Mouse (Mus musculus) MEL-GATA-1-ER (cell line): Measurements from ENCODE around the gene Pnrc2.
A peak's percentile ranks its signal among the peaks of the same experiment; 100 is the strongest.

Source experiments
- DNase-seq: peaks from one replicate; pipeline ENCODE4 v3.0.0-alpha.2; 2012; ENCODE audit warnings: low read depth; ENCODE audit errors: extremely low read depth

Gene Pnrc2

DNA sequence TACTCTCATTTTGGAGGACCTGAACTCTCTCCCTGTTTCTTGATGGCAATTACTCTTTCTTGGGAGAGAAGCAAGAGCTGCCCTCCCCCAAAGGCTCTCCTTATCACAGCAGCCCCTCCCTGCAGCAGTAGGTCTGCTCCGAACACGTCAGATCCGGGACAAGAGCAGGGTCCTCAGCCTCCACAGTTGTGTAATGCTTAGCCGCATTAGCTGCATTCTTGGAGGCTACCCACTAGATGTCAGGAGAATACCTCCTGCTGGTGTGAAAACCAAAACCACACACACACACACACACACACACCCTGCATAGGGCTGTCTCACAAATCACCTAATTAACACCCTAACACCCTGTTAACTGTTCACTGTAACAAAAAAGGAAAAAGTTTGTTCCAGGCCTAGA lies 19.2 kb upstream of the Pnrc2 start:
- no peak for DNase-seq

DNA sequence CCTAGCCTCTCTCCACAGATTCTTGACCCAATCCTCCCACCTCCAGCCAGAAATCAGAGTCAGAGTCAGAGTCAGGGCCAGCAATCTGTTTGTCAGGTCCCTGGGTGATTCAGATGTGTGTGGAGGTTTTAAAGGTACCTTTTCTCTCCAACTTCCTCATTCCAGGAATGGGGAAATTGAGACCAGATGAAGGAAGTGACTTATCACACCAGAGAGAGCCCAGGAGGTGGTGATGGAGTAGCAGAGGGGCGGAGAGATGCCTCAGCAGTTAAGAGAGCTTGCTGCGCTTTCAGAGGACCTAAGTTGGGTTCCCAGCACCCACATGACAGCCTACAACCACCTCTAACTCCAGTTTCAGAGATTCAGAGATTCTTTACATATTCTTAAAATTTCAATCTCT lies 17.9 kb upstream of the Pnrc2 start:
- DNase-seq, result peak; percentile 96

DNA sequence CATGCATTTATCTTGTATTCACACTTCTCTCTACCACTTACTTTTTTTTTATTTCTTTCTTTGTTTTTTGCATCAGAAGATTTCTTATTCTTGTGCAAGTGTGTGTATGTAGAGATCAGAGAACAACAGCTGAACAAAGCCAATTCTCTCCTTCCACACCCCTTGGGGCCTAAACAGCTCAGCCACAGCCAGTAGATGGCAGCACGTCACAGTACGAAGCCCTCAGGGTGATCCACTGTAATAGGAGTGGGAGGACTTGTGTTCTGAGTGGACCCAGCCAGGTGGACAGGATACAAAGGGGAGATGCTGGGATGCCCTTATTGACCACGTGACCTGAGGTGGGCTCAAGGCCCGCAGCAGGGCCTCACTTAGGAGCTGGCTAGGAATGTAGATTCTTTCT lies 16.2 kb upstream of the Pnrc2 start:
- DNase-seq, result no peak

DNA sequence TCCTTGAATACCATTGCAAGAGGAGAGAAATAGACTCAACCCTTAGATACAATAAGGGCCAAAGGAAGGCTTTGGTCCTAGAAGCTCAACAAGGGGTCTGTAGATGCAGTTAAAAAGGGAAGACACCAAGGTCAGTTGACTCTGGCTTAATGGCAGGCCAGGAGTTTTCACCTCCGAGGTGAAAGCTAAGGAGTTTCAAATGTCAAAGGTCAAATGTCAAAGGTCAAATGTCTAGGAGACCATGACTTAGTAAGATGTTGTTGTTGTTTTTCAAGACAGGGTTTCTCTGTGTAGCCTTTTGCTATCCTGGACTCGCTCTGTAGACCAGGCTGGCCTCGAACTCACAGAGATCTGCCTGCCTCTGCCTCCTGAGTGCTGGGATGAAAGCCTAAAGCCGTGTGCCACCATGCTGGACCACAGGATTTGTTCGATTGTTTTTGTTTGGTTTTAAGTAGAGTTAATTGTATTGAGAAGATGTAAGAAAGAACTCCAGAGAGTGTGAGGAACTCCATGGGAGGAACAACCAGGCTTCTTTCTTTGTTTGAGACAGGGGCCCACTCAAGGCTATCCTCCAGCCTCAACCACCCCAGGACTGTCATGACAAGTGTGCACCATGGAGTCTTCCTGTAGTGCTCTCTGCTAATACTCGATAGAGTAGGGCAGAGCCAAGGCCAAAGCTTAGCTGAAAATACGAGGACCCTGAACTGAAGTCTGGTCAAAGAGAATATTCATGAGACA lies 15.7 kb upstream of the Pnrc2 start:
- DNase-seq, result no peak

DNA sequence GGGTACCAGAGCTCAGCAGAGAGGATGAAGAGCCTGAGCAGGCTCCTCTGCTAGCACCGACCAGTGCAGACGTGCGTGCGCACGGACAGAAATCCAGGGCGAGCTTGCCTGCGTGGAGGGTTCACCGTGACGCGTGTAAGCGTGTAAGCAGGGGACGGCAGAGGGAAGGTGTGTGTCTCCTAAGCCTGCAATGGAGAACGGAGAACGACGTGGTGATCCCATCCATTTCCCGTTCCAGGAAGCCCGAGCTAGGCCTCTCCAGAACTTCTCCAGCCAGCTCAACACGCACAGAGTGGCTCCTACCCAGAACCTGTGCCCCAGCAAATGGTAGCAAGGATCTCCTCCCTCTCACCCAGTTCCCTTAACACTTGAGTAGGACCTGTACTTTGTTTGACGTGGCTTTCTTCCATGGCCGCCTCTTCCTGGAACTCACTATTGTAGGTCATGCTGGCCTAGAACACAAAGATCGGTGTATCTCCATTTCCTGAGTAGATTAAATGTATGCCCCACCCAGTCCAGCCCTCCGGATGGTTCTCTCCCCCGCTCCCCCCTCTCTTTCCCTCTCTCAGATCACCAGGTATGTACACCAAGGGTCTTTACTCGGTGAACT lies 14.9 kb upstream of the Pnrc2 start:
- no peak for DNase-seq

GRCm38 (mm10) chr4:135886184-135886583 lies 12.5 kb upstream of the Pnrc2 start:
- no peak for DNase-seq

DNA sequence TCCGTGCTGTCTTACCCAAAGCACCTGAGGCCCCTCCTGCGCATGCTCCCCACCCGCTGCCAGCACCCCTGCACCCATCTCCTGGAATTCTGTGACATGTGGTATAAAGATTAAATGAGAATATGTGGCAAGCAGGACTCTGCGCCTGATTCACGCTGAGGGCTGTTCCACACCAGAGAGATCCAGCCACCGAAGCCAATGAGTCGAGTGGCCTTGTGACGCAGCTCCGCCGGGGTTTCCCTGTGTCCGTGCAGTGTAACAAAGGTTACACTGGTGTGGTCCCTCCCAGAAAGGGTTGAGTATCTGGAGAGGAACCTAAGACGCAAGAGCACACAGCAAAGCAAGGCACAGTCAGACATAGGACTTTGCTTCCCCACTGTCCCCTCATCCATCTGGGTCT lies 12.0 kb upstream of the Pnrc2 start:
- DNase-seq, result no peak

DNA sequence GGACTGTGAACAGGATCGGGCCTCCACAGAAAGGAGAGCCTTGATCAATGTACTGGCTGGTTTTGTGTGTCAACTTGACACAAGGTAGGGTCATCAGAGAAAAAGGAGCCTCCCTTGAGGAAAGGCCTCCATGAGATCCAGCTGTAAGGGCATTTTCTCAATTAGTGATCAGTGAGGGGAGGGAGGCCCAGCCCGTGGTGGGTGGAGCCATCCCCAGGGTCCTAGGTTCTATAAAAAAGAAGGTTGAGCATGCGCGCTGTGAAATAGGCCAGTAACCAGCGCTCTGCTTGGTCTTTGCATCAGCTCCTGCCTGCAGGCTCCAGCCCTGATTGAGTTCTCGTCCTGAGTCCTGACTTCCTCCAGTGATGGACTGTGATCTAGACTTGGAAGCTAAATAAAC lies 10.9 kb upstream of the Pnrc2 start:
- DNase-seq, result no peak

GRCm38 (mm10) chr4:135883881-135884516 lies 10.3 kb upstream of the Pnrc2 start:
- DNase-seq, result no peak

DNA sequence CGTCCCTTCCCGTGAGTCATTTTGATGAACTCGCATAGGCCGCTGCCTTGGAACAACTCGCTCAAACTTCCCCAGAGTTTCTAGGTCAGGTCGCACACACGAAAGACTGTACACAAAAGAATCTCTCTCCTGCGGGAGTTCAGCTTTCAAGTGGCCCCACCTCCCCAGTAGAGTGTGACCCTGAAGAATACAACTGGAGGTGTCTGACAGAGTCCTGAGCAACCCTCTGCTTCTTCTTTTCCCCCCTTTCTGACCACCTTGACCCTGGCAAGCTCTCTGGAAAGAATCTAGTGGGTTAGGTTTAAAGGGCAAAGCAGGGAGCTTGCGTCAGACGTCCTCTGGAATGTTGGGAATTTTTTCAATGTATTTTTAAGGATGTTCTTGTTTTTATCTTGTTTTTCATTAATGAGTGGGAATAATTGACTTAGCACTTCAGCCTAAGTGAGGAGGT lies 9.8 kb upstream of the Pnrc2 start:
- no peak for DNase-seq

DNA sequence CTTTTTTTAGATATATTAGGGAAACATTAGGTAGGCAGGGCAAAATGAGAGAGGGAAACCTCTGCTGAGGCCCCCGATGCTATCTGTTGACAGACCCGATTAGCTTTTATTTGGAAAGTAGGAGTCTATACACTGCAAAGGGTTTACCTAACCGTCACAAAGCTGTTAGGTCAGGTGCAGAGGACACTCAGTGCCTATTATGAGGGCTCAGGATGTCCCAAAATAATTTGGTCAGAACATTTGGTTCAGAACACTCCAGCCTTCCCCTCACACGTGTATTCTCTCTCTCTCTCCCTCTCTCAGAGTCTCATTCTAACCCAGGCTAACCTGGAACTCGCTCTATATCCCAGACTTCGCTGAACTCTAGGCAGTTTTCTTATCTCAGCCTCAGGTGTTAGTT lies 8.4 kb upstream of the Pnrc2 start:
- DNase-seq, result no peak

GRCm38 (mm10) chr4:135880576-135880975 lies 6.9 kb upstream of the Pnrc2 start:
- no peak for DNase-seq

DNA sequence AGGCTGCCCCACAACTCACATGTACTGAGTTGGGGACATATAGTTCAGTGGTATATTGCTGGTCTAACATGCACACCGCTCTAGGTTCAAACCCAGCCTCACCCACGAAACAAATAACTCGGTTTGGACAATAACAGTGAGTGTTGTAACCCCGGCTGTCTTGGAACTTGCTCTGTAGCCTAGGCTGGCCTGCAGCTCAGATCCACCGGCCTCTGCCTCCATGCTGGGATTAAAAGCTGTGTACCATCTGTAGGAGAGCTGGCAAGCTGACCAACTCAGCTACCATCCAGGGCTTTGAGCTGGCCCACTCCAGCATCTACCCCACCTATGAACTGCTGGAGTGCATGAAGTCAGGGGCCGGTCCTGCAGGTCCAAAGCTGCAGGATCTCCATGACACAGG lies 6.4 kb upstream of the Pnrc2 start:
- no peak for DNase-seq

GRCm38 (mm10) chr4:135879021-135879420 lies 5.4 kb upstream of the Pnrc2 start:
- no peak for DNase-seq

- no peak for DNase-seq
Measured at GRCm38 (mm10) chr4:135877742-135878141, 4.1 kb upstream of the Pnrc2 start.

DNA sequence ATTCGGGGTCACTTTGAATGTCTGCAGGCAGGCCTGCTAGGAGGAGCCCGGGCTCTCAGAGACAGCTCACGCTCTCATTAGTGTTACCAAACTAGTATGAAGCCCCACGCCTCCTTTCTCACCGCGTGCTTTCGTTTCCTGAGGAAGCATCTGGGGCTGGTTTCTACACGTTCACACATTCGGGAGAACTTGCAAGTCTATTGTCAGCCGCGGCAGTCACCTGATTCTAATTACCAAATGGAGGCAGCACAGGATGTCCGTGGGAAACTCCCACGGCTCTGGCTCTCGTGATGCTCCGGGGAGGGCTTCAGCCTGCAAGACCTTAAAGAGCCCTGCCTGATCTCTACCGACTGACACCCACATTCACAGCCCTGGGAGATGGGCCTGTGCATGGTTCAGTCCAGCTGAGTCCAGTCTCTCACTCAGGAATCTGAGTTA lies 3.0 kb upstream of the Pnrc2 start:
- DNase-seq, result peak; percentile 75

- DNase-seq, result peak; percentile 74
Measured at GRCm38 (mm10) chr4:135875991-135876582, 2.4 kb upstream of the Pnrc2 start.

- no peak for DNase-seq
Measured at GRCm38 (mm10) chr4:135875546-135875945, 1.9 kb upstream of the Pnrc2 start.

- DNase-seq, result no peak
Measured at GRCm38 (mm10) chr4:135874564-135875535, 1.2 kb upstream of the Pnrc2 start.

DNA sequence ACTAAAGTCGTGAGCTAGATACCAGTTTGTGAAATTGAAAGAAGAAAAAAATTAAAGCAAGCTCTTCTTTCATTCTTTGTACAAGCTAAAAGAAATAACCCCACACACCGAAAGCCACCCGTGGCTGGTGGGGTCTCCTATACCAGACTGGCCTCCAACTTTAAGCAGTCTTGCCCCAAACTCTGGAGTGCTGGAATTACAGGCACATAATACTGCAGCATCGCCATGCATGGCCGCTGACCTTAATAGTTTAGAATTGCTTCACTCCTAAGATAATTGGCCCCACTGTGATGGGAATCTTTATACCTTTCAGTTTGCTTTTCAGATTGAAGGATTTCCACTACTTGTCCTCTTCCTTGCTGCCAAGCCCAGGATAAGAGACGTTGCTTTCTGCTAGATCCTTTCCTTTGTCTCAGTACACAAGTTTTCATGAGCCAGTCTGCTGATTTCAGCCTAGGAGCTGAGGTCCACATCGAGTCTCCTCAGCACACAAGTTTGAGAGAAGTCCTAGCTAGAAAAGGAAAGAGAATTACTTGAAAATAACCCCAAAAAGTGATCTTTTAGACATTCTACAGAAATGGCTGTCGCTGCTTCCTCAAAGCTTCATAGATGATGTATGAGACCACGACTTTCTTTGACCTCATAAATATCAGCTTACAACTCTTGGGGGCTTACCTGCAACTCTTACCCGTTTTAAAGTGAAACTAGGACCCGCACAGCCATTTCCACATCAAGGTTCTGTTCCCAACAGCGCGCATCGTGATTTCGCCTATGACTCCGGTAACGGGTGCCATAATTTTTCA lies 860 bp downstream of the Pnrc2 start:
- DNase-seq, result no peak
